Mouse (Mus musculus) CH12.LX (cell line): ENCODE measurements around the gene Gna11. TPM values are rescaled to one million over a fixed set of nuclear protein-coding genes. Genes with fewer than 3 reads are reported as not detected.

Experiments
- DNase-seq: peaks from one replicate; pipeline ENCODE4 v3.0.0-alpha.2; 2013; ENCODE audit errors: extremely low read depth
- H3K27ac ChIP-seq: 2 replicates; pipeline ENCODE4 v1.5.1; 2012; ENCODE audit warnings: low read depth, mild to moderate bottlenecking, control low read depth, moderate library complexity; ENCODE audit not compliant: insufficient read depth
- H3K27me3 ChIP-seq: replicated peaks from 2 replicates; pipeline ENCODE3; 2012; ENCODE audit warnings: inconsistent platforms
- H3K36me3 ChIP-seq, 2 experiments: replicated peaks in 1 of 2; 2 replicates each; pipeline versions ENCODE3 to v1.6.1; 2012; ENCODE audit warnings: inconsistent platforms in 1 of 2, low read length in 1 of 2, mild to moderate bottlenecking in 1 of 2, mixed read lengths in 1 of 2, moderate library complexity in 1 of 2; ENCODE audit not compliant: control insufficient read depth in 1 of 2, insufficient read depth in 1 of 2
- H3K4me1 ChIP-seq, 2 experiments: 2 replicates each; pipeline ENCODE4 v1.6.1; 2012; ENCODE audit warnings: inconsistent platforms in 1 of 2, moderate library complexity in 1 of 2; ENCODE audit not compliant: insufficient read depth in 2 of 2, control insufficient read depth in 1 of 2
- H3K4me2 ChIP-seq: 2 replicates; pipeline ENCODE4 v1.6.1; 2012; ENCODE audit warnings: low read depth, mild to moderate bottlenecking, control low read depth; ENCODE audit not compliant: poor library complexity, insufficient read depth, severe bottlenecking
- H3K4me3 ChIP-seq, 3 experiments: fragments of 150-350 bp in 1 of 3; sonication (generic) in 1 of 3; replicated peaks in 1 of 3; 2 replicates each; pipeline versions ENCODE3 to v1.5.1; 2011 to 2012; ENCODE audit warnings: low read depth in 2 of 3, low read length in 2 of 3, mild to moderate bottlenecking in 2 of 3, moderate library complexity in 2 of 3, control low read depth in 1 of 3, improper control_type of control experiment in 1 of 3, inconsistent platforms in 1 of 3, mixed read lengths in 1 of 3; ENCODE audit not compliant: poor library complexity in 1 of 3
- H3K79me2 ChIP-seq: replicated peaks from 2 replicates; pipeline ENCODE4 v1.6.1; 2012; ENCODE audit warnings: mild to moderate bottlenecking, moderate library complexity; ENCODE audit not compliant: control insufficient read depth, poor library complexity, insufficient read depth, severe bottlenecking; ENCODE audit errors: extremely low read depth
- H3K9ac ChIP-seq: 2 replicates; pipeline ENCODE4 v1.6.1; 2012; ENCODE audit warnings: low read depth, mild to moderate bottlenecking, control low read depth, moderate library complexity; ENCODE audit not compliant: insufficient read depth
- H3K9me3 ChIP-seq: replicated peaks from 2 replicates; pipeline ENCODE3; 2012; ENCODE audit warnings: low read length, inconsistent platforms, mixed read lengths
- CHD1 ChIP-seq: IDR thresholded peaks from 2 replicates; pipeline ENCODE4 v1.6.1; 2012; ENCODE audit warnings: low read depth, low read length, improper control_type of control experiment, inconsistent platforms
- CTCF ChIP-seq, 2 experiments: IDR thresholded peaks in 1 of 2; conservative IDR thresholded peaks in 1 of 2; 2 replicates each; pipeline ENCODE4 v1.5.1; 2011 to 2012; ENCODE audit warnings: low read depth in 2 of 2, low read length in 2 of 2, improper control_type of control experiment in 1 of 2, inconsistent platforms in 1 of 2, mild to moderate bottlenecking in 1 of 2, moderate library complexity in 1 of 2
- GABPA ChIP-seq: IDR thresholded peaks from 2 replicates; pipeline ENCODE4 v1.6.1; 2012; ENCODE audit warnings: low read depth, low read length, improper control_type of control experiment, inconsistent platforms; ENCODE audit not compliant: insufficient replicate concordance
- HCFC1 ChIP-seq: IDR thresholded peaks from 2 replicates; pipeline ENCODE4 v1.6.1; 2012; ENCODE audit warnings: low read depth, mild to moderate bottlenecking, inconsistent platforms, low read length, improper control_type of control experiment
- IRF4 ChIP-seq: IDR thresholded peaks from 2 replicates; pipeline ENCODE4 v1.6.1; 2014; ENCODE audit warnings: low read depth, mild to moderate bottlenecking, inconsistent platforms, low read length, improper control_type of control experiment
- KAT2A ChIP-seq: IDR thresholded peaks from 2 replicates; pipeline ENCODE4 v1.6.1; 2012; ENCODE audit warnings: low read length, improper control_type of control experiment, inconsistent platforms; ENCODE audit not compliant: insufficient replicate concordance
- MAFK ChIP-seq: IDR thresholded peaks from 2 replicates; pipeline ENCODE4 v1.6.1; 2011; ENCODE audit warnings: low read length, improper control_type of control experiment; ENCODE audit not compliant: insufficient replicate concordance
- MAZ ChIP-seq: IDR thresholded peaks from 2 replicates; pipeline ENCODE4 v1.6.1; 2012; ENCODE audit warnings: low read depth, mild to moderate bottlenecking, inconsistent platforms, low read length, improper control_type of control experiment, moderate library complexity
- MEF2A ChIP-seq: IDR thresholded peaks from 2 replicates; pipeline ENCODE4 v1.6.1; 2014; ENCODE audit warnings: low read depth, mild to moderate bottlenecking, inconsistent platforms, low read length, improper control_type of control experiment, borderline replicate concordance
- RAD21 ChIP-seq: IDR thresholded peaks from 2 replicates; pipeline ENCODE4 v1.6.1; 2011; ENCODE audit warnings: low read depth, mild to moderate bottlenecking, low read length, improper control_type of control experiment, moderate library complexity
- RCOR1 ChIP-seq: conservative IDR thresholded peaks from 2 replicates; pipeline ENCODE4 v1.6.1; 2012; ENCODE audit warnings: low read depth, mild to moderate bottlenecking, inconsistent platforms, low read length, improper control_type of control experiment
- TBP ChIP-seq: conservative IDR thresholded peaks from 2 replicates; pipeline ENCODE4 v1.6.1; 2011; ENCODE audit warnings: low read depth, low read length, improper control_type of control experiment
- USF1 ChIP-seq: IDR thresholded peaks from 2 replicates; pipeline ENCODE4 v1.6.1; 2014; ENCODE audit warnings: low read depth, mild to moderate bottlenecking, inconsistent platforms, low read length, improper control_type of control experiment
- ZC3H11A ChIP-seq: IDR thresholded peaks from 2 replicates; pipeline ENCODE4 v1.6.1; 2012; ENCODE audit warnings: low read depth, mild to moderate bottlenecking, inconsistent platforms, low read length, improper control_type of control experiment
- ZMIZ1 ChIP-seq: IDR thresholded peaks from 2 replicates; pipeline ENCODE4 v1.6.1; 2012; ENCODE audit warnings: low read depth, mild to moderate bottlenecking, inconsistent platforms, low read length, improper control_type of control experiment
- dilution Hi-C: fragments of 300-500 bp; cut with MboI; formaldehyde crosslinking; loops from 2 replicates; pipeline ENCODE4 v1.14.3; 2020; ENCODE audit warnings: low sequenced_read_pairs; ENCODE audit not compliant: extremely low pct_unique_long_range_greater_than_20kb, extremely low pct_ligation_motif_present
- in situ Hi-C: fragments of 300-500 bp; cut with MboI; formaldehyde crosslinking; loops from 3 replicates; pipeline ENCODE4 v1.14.3; 2019; ENCODE audit warnings: low sequenced_read_pairs, low pct_ligation_motif_present, low pct_unique_long_range_greater_than_20kb, mixed read lengths
- polyA plus RNA-seq: library from polyadenylated mRNA; unstranded; fragments of >175 nt; gene quantifications from 2 replicates; pipeline ENCODE4 v1.2.1, GENCODE M21; 2012; ENCODE audit warnings: low read depth; ENCODE audit not compliant: insufficient read length
- total RNA-seq, 2 experiments: library from RNA; depleted of rRNA; stranded (reverse); fragments of 300-350 nt in 1 of 2; fragments of >200 nt in 1 of 2; gene quantifications; 2 replicates each; pipeline ENCODE4 v1.2.3; 2012 to 2014

Gna11 gene
- total and polyA plus RNA-seq, 3 experiments = 4.3 to 8.7 (median 7.2) TPM

GRCm38 (mm10) chr10:81499250-81499901, 45.6 kb downstream of the Gna11 start:
- no peak for DNase-seq
- in situ Hi-C loops = loop anchor here (5.0 to 10.0 kb wide), 2 partner anchors 33 to 105 kb away; partner anchors contain the start of genes BC025920 and Tle6

GRCm38 (mm10) chr10:81498316-81499249, 46.4 kb downstream of the Gna11 start:
- TF ChIP-seq RAD21 (no peak), IRF4 (no peak), KAT2A (no peak), RCOR1 (no peak), MEF2A (no peak), ZMIZ1 (no peak), ZC3H11A (no peak), HCFC1 (no peak), MAZ (no peak), CTCF (conservative IDR thresholded peaks at IDR 0.05 in 1 of 2, IDR thresholded peaks at IDR 0.05 in 1 of 2; ENCODE audit: low read depth in 2 of 2, low read length in 2 of 2) (no peak)
- TF ChIP-seq, all 38 proteins: peak for 0
- Histone ChIP-seq H3K9me3 (no peaks in the 10 kb centered on the region), H3K79me2 (peaks cover 22% of the 10 kb centered on the region), H3K36me3 (peaks cover 0 to 11% of the 10 kb centered on the region in 2 experiments), H3K9ac (no peak overlapping the region), H3K4me3 (no peak overlapping the region), H3K4me1 (peaks cover 23 to 44% of the 10 kb centered on the region in 2 experiments), H3K27ac (no peak overlapping the region), H3K27me3 (peaks cover 2% of the 10 kb centered on the region), H3K4me2 (no peak overlapping the region)
- no peak for DNase-seq
- in situ Hi-C loops = loop anchor here (5.0 to 10.0 kb wide), 2 partner anchors 34 to 106 kb away; partner anchors contain the start of genes BC025920 and Tle6
- dilution Hi-C loops = no loop called here

More at GRCm38 (mm10) chr10:81499250-81499901, 45.6 kb downstream of the Gna11 start:
- H3K27ac ChIP-seq = no peak overlapping the region
- peaks cover 21 to 36% of the 10 kb centered on the region in 2 experiments for H3K4me1 ChIP-seq
- peaks cover 0 to 3% of the 10 kb centered on the region in 2 experiments for H3K36me3 ChIP-seq
- H3K9me3 ChIP-seq = no peaks in the 10 kb centered on the region
- H3K4me3 ChIP-seq = no peak overlapping the region
- no peak overlapping the region for H3K4me2 ChIP-seq
- H3K79me2 ChIP-seq = peaks cover 17% of the 10 kb centered on the region
- TF ChIP-seq USF1 = no peak
- TF ChIP-seq GABPA = no peak
- TF ChIP-seq MAFK = no peak
- TF ChIP-seq HCFC1 = no peak
- no peak for TF ChIP-seq CHD1
- TF ChIP-seq TBP = no peak
- no peak for TF ChIP-seq RAD21
- TF ChIP-seq, all 38 proteins: peak for 0
- no peak overlapping the region for H3K9ac ChIP-seq
- dilution Hi-C loops = no loop called here
- peaks cover 2% of the 10 kb centered on the region for H3K27me3 ChIP-seq
